Mouse (Mus musculus) left cerebral cortex, postnatal 25 days (tissue): Measurements from ENCODE around the gene Otud7a. TPM values are rescaled to one million over a fixed set of nuclear protein-coding genes. Genes with fewer than 3 reads are reported as not detected.
A peak's percentile ranks its signal among the peaks of the same experiment; 100 is the strongest.

Experiments
- DNase-seq, 2 experiments: peaks; one replicate each; pipeline ENCODE4 v3.0.0; 2022; ENCODE audit warnings: low spot score in 2 of 2, mixed read lengths in 1 of 2
- intact Hi-C: fragments of 180-260 bp; cut with DNase I; formaldehyde crosslinking; loops from one replicate; pipeline ENCODE4 v1.15.1; 2025
- total RNA-seq, 2 experiments: library from RNA; stranded (reverse); gene quantifications; 2 replicates each; pipeline ENCODE4 v1.2.3; 2021

Otud7a gene
- total RNA-seq, 2 experiments from 2014 or later, result 76.4 to 81.9 TPM

DNA sequence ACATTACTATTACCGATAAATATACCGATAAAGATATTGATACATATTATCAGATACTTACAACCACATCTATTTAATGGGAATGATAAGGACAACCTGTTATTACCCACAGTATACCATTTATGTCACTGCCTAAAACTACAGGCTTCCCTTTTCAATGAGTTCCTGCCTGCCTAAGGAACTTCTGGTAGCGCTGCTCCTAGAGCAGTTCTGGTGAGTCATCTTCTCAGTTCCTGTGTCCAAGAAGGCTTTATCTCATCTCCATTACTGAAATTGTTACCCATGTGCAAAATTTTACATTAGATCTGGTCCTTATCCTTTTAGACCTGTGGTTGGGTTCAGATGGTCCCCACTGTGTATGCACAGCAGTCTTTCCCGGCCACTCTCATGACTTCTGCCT lies 95.7 kb downstream of the Otud7a start:
- peak in 1 of 2 experiments; percentile 28 for DNase-seq
- intact Hi-C loops, result no loop called here

DNA sequence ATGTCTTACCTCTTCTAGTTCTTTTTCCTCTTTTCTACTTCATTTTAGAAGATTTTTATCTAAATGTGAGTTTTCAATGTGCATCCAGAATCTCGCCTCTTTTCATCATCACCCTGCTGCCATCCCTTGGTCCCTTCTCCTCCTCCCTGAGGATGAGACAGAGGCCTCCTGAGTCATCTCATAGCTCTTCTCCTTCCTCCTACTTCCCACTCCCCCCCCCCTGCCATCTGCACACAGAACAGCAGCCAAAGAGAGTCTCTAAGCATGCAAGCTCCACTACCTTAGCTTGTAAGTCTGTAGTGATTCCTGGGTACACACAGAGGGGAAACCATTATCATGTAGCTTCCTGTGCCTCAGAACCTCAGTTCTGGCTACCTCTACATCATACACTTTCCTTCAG lies 109.9 kb downstream of the Otud7a start:
- peak; percentile 31 to 87 for DNase-seq
- intact Hi-C loops, result loop anchor here (1.0 to 2.0 kb wide), 2 partner anchors 114 to 209 kb away; no protein-coding TSS in a partner anchor

DNA sequence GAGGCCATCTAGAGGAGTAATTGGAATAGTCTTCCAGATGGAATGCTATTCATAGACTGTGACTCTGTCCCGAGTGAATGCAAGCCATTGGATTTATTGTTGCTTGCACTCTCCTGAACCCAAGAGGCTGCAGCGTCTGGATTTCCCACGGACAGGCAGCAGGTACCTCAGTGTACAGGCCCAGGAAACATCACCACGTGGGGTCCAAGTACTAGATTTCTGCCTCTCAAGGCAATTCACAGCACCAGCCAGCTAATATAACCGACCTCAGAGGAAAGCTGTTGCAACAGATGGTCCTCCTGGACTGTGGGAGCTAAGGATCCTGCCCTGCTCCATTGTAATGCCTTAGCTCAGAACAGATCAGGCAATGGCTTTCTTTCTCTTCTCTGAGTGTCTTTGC lies 111.8 kb downstream of the Otud7a start:
- intact Hi-C loops, result loop anchor here (5.0 kb wide), 1 partner anchor 114 kb away; the partner anchor contains the start of gene Otud7a
- DNase-seq, result peak in 1 of 2 experiments; percentile 50

DNA sequence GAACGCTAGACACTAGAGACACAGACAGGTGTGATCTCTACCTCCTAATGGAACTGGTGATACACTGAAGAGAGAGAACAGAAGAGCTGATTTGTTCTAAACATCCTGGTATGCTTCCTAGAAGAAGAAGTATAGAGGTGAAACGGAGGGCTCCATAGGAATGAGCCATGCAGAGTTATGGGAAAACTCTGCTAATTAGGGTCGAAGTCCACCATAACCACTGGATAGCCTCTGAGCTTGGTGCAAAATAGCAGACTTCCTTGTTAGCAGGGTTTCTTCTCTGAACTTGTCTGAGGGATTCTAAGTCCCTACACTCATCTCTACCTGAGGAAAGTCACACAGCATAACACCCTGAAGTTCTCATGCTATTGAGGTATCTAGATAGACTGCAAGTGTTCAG lies 114.4 kb downstream of the Otud7a start:
- no peak for DNase-seq
- intact Hi-C loops, result loop anchor here (5.0 kb wide), 1 partner anchor 117 kb away; the partner anchor contains the start of gene Otud7a

DNA sequence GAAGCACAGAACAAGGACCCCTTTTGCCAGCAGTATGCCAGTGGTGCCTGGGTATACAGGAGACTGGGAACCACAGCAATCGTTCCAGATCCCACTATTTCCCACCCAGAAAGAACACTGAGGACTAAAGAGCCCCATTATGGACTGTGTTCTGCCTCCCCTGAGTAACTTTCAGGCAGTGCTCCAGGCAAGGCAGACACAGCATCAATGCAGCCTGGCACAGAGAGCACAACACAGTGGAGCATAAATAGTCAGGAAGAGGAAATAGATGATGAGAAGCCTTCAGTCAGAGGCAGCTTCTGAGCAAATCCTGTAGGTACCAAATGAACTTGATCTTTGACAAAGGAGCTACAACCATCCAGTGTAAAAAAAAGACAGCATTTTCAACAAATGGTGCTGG lies 115.1 kb downstream of the Otud7a start:
- intact Hi-C loops, result loop anchor here (5.0 kb wide), 1 partner anchor 117 kb away; the partner anchor contains the start of gene Otud7a
- DNase-seq, result no peak

DNA sequence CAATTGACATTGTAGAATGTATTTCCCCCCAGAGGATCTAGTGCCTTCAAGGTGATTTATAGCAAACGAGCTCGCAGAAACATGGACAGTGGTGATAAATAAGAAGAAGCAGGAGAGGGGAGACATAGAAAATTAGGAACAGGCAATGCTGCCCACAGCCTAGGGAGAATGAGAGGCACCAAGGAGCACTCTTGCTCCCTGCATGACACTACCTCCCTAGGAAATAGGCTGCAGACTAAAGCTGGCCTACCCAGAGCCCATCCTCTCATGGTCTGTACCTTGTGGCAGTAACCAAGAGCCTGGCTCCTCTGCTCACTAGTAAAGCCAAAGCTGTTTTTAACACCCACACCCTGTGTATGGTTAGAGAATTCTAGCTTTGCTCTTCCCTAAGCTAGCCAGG lies 138.8 kb downstream of the Otud7a start:
- no peak for DNase-seq
- intact Hi-C loops, result loop anchor here (10.0 kb wide), 1 partner anchor 139 kb away; the partner anchor contains the start of gene Otud7a

DNA sequence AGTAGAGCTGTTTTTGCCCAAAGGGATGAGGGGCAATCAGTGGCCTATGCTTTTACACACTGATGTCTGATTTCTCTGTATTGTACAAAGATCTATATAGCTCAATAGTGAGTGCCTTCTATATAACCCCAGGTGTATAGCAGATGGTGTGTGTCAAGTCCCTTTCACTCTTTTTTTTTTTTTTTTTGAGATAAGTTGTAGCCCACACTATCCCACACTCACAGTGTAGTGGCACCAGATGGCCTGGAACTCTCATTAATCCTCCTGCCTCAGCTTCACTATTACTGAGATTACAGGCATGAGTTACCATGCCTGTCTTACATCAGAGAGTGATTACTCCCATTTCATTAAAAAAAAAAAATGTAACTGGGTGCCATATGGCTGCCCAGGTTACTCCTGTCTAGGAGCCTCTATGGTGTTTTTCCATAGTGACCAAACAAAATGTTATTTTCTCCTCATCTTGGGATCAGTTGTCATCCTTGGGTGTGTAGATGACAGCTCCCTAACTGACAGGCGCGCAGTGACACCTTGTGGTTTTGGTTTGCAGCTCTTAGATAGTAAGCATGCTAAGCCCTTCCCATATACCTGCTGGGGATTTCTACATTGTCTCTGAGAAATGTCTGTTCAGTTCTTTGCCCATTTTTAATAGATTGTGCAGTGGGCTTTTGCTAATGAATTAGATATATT lies 141.8 kb downstream of the Otud7a start:
- intact Hi-C loops, result loop anchor here (5.0 to 10.0 kb wide), 3 partner anchors 81 to 264 kb away; partner anchors contain the start of gene Otud7a

DNA sequence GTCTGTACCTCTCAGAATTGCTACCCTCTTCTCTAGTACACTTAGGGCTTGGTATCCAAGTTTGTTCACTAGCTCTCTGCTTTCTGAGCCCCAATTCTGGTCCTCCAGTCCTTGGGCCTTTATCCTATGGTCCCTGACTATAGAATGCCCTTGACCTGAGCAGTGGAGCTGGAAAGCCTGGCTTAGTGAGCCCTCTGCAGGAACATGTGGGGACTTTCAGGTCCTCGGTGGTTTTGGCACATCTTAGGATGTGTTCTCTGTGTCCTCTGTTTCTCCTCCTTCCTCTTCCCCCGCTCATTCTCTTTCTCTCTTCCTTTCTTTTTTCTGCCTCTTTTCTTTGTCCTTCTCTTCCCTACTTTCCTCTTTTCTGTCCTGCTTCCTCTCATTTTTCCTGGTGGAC lies 145.8 kb downstream of the Otud7a start:
- DNase-seq, result no peak
- intact Hi-C loops, result no loop called here

More for the DNA sequence above, 141.8 kb downstream of the Otud7a start:
- DNase-seq, result peak in 1 of 2 experiments; percentile 42

DNA sequence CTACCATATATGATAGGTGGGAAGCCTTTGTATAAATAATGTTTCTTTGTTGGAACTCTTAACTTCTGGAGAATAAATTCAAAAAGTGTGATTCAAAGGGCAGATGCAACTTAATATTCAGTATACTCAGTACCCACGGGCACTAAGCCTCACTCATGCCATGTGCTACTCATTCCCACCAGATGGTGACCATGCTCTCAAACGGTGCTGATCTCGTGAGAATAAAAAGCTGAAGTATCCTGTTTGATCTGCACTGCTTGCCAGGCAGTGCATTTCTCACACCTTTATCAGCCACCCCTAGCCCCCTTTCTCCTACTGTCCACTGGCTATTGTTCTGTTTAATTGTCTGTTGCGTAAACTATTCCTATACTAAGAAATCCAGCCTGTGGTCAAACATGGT lies 146.8 kb downstream of the Otud7a start:
- no peak for DNase-seq
- intact Hi-C loops, result no loop called here

DNA sequence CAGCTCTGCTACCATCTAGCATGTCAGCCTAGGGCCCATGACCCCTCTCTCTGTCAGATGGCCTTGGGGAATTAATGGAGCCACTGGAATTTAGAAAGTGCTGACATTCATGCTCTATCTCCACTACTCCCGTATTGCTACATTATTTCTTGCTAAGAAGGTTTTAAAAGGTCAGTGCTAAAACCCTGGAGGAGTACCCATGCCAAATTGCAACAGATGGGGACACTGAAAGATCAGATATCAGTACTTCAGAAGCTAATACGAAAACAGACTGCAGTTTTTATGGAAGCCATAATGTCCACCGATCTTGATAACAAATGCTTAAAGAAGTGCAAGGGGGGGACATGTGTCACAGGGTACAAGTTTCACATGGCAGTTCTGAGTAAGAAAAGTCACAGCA lies 147.5 kb downstream of the Otud7a start:
- DNase-seq, result no peak
- intact Hi-C loops, result no loop called here

DNA sequence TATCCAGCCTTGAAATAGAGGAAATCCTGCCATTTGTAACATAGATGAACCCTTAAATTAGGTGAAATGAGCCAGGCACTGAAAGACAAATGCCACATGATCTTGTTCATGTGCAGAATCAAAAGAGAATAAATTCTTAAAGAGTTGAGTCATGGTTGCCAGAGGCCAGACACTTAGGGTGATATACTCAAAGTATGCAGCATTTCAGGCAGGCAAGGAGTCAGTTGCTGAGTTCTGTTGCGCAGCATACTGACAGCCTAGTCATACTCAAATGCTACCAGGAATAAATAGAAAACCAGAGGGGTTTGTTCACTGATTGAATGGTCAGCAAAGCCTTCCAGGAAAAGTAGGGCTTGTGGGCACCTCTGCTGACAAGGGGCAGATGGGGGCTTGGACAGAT lies 160.3 kb downstream of the Otud7a start:
- no peak for DNase-seq
- intact Hi-C loops, result no loop called here

DNA sequence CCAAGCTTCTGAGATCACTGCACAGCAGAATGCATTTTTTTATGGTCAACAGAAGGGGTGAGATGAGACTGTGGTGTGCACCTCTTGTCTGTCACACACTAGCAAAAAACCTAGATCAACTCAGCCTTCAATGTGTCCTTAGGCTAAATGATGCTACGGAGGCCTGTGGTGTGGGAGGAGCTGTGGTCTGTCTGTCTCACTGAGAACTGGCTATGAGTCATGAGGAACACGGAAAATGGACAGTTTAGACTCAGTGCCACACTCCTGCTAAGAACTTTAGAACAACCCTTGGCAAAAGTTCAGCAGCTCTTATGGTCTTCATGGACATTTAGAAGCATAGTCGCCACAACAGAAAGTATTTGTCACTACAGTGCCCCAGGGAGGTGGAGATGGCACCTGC lies 172.5 kb downstream of the Otud7a start:
- DNase-seq, result no peak
- intact Hi-C loops, result no loop called here

DNA sequence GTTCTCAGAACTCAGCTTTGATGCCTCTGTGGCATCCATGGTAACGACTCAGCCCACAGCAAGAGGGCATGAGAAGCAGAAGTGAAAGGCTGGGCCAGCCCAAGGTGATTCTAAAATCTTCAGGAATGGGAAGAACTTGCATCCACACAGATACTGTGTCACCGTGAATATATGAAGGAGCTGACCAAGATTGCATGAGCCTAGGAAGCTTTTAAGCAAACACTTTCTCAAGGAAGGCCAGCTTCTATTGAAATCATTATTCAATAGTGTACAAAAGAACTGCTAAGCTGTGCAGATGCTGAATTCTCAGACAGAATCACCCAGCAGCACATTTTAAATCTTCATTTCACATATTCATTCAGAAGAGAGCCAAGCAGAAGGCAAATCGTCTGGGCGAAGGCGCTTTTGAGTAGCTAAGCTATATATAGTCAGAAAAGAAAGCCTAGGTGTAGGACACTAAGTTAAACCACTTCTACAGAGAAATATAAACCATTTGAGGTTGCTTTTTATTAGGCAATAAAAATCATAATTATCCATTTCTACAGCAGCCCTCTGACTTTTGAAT lies 176.3 kb downstream of the Otud7a start:
- intact Hi-C loops, result no loop called here
- DNase-seq, result peak; percentile 23 to 65

DNA sequence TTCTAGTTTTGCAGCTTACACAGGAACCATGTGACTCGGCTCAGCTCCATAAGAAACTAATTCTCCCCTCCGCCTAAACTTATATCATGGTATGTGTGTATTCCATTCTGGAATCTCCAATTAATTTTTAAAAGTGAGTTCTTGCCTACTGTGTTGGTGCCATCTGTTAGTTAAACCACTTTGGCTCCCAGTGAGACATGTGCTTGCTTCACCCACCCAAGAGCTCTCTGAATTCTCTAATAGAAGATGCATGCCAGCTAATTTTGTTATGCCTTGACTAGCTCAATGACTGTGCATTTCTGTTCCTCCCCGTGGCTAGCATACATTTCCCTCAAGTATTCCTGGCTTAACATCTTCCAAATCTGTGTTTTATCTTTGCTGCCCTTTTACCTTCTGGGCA lies 193.1 kb downstream of the Otud7a start:
- peak; percentile 39 to 78 for DNase-seq
- intact Hi-C loops, result no loop called here

DNA sequence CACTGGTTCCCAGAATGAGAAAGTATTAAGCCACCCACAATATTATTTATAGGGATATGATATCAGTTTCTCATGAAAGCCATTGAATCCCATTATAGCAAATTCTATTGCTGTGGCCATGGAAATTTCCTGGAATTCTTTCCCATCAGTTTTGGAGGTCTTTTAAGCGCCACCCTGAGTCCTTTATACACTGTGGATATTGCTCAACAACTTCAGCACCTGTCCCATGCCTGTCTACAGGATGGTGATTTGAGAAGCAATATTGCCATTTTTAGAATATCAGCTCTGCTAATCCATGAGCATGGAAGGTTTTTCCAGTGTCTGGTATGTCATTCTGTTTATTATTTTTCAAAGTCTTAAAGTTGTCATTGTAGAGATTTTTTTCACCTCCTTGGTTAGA lies 199.5 kb downstream of the Otud7a start:
- DNase-seq, result no peak
- intact Hi-C loops, result no loop called here

DNA sequence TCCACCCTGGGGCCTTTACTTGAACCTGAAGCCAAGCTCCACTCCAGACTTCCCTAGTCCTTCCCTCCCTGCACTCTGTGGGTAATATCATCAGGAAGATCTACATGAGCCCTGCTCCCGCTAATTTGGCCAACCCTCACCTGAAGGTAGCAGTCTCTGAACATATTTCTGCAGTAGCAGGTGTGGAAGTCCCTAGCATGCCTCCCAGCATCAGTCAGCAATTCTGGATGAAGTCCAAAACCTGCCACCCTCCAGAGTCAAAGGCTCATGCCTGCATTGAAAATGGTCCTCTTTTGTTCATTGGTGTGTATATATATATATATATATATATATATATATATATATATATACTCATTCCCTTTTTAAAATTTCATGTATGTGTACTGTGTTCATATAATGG lies 202.6 kb downstream of the Otud7a start:
- intact Hi-C loops, result no loop called here
- DNase-seq, result no peak

DNA sequence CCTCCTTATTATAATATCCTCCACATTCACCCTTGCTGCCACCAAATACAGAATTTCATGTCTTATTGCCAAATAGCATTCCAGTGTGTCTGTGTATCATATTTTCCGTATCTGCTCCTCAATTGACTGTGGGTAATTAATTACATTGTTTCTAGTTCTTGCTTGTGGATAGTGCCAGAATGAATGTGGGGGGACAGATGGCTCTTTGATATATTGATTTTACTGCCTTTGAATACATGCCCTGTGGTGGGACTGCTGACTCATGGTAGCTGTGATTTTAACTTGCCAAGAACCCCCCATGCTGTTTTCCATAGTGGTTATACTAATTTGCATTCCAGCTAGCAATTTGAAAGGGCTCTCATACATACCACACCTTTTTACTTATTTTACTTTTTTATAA lies 215.7 kb downstream of the Otud7a start:
- intact Hi-C loops, result no loop called here
- DNase-seq, result no peak

DNA sequence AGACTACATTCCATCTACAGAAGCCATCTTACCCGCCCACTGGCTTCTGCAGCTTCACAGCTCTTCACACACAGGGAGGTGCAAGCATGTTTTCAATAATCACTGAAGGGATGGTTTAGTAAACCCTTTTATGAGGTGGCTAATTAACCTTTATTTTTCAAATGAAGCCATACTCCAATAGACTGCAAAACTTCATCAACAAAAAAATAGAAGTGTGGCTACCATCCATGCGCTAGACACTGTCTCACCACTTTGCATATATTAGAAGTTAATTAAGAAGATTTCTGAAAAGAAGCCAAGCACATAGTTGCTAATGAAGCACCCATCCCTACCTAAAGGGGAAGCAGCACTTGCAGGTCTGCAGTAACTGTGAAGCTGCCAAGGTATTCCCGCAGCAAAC lies 218.2 kb downstream of the Otud7a start:
- intact Hi-C loops, result no loop called here
- DNase-seq, result no peak

DNA sequence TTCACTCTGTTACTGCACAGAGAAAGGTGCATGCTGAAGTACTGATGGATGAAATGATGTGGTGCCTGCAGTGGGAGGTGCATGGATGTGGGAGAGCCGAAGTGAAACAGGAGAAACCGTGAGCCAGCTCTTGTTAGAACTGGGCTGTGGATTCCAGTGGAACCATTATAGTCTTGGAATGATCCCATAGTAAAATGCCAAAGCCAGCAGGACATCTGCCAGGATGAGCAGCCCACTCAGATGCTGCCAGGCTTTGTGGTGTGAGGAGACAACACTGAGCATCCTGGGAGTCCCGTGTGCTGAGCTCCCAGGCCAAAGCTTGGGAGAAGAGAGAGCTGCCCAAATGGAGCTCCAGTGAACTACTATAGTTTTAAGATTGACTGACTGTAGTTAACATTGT lies 220.9 kb downstream of the Otud7a start:
- DNase-seq, result peak in 1 of 2 experiments; percentile 64

DNA sequence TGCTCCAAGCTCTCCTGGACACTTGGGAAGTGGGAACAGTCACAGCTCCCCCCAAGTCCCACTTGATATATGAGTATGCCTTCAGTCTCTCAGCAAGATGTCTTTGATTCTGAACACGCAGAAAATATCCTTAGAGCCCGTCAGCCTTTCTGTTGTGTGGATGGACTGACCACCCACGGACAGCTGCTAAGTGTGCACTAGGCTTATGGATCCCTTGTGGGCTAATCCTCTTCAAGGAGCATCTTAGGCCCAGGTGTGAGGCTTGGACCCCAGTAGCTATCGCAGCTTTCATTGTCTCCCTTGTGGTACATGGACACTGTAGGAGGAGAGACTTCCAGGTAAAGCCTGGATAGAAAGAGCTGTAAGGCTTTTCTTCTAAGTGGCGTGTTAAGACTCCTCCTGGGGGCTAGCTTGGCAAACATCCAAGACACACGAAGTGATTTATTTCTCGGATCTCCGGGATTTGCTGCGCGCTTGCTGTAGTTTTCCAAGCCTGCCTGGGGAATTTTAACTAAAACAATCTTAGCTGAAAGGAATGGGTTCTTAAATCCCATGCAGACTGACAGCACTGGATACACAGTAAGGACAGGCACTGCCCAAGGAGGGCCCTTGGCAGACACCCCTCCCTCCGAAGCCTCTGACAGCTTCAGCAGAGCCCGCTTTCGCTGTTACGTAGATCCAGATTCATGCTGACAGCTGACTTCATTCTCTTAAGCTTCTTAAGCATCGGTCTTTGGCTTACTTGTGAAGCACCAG lies 223.6 kb downstream of the Otud7a start:
- peak; percentile 60 to 78 for DNase-seq

More for the DNA sequence above, 220.9 kb downstream of the Otud7a start:
- intact Hi-C loops, result loop anchor here (5.0 kb wide), 2 partner anchors 78 to 198 kb away; no protein-coding TSS in a partner anchor

More for the DNA sequence above, 223.6 kb downstream of the Otud7a start:
- intact Hi-C loops, result loop anchor here (2.0 to 5.0 kb wide), 3 partner anchors 81 to 201 kb away; no protein-coding TSS in a partner anchor
